Mouse (Mus musculus): ENCODE results near the gene Card6. TPM values are rescaled to one million over a fixed set of nuclear protein-coding genes. Genes with fewer than 3 reads are reported as not detected.

Card6 gene
- polyA plus RNA-seq, 2 experiments: 0.57 to 0.74 TPM

- peaks cover 20 to 26% of the 10 kb centered on the region in 2 experiments for H3K4me1 ChIP-seq (replicated peaks; ENCODE audit: control insufficient read depth in 2 of 2, insufficient read depth in 2 of 2, low read length in 1 of 2)
- no peaks in the 10 kb centered on the region for H3K9me3 ChIP-seq (ENCODE audit: control insufficient read depth, low read length)
- no peak overlapping the region for H3K27ac ChIP-seq
- no peaks in the 10 kb centered on the region for H3K27me3 ChIP-seq (ENCODE audit: control insufficient read depth, insufficient read depth, low read length)
- ATAC-seq (ENCODE audit: insufficient read depth) (no peak), DNase-seq (ENCODE audit: low read depth in 3 of 3, low spot score in 3 of 3) (no peak)
- H3K9ac ChIP-seq (replicated peaks): no peak overlapping the region
- no peak overlapping the region for H3K4me3 ChIP-seq (ENCODE audit: insufficient read depth in 1 of 2, low read depth in 2 of 2, low read length in 2 of 2)
- WGBS (ENCODE audit: insufficient replicate concordance): 77% methylated on average over 12 of the region's 12 CpGs
- no peak overlapping the region for H3K4me2 ChIP-seq (ENCODE audit: low read depth)
- no peak for TF ChIP-seq CTCF (IDR thresholded peaks at IDR 0.05; ENCODE audit: low read depth)
- H3K36me3 ChIP-seq (replicated peaks; ENCODE audit: control insufficient read depth, insufficient read depth, low read depth): peaks cover 10% of the 10 kb centered on the region
Observed at GRCm38 (mm10) chr15:5129111-5129805, 20.9 kb upstream of the Card6 start.

- DNase-seq (ENCODE audit: low read depth in 3 of 3, low spot score in 3 of 3): no peak
- H3K4me3 ChIP-seq (ENCODE audit: insufficient read depth in 1 of 2, low read depth in 2 of 2, low read length in 2 of 2): no peak overlapping the region
- 18% methylated on average over 5 of the region's 5 CpGs for WGBS (ENCODE audit: insufficient replicate concordance)
- no peak overlapping the region; the same call in 1 of the 2 replicates for H3K27ac ChIP-seq
- TF ChIP-seq EP300 (IDR thresholded peaks at IDR 0.05; ENCODE audit: low read depth) (no peak), CTCF (IDR thresholded peaks at IDR 0.05; ENCODE audit: low read depth) (no peak)
- no peaks in the 10 kb centered on the region for H3K9me3 ChIP-seq (ENCODE audit: control insufficient read depth, low read length)
- no peak for ATAC-seq (ENCODE audit: insufficient read depth)
- H3K27me3 ChIP-seq (ENCODE audit: control insufficient read depth, insufficient read depth, low read length): no peaks in the 10 kb centered on the region
- H3K4me1 ChIP-seq (replicated peaks; ENCODE audit: control insufficient read depth in 2 of 2, insufficient read depth in 2 of 2, low read length in 1 of 2): peaks cover 20 to 24% of the 10 kb centered on the region in 2 experiments
- H3K9ac ChIP-seq (replicated peaks): no peak overlapping the region
- no peak overlapping the region for H3K4me2 ChIP-seq (ENCODE audit: low read depth)
- peaks cover 13% of the 10 kb centered on the region for H3K36me3 ChIP-seq (replicated peaks; ENCODE audit: control insufficient read depth, insufficient read depth, low read depth)
Observed at GRCm38 (mm10) chr15:5128176-5128940, 20.0 kb upstream of the Card6 start.

- no peak for ATAC-seq (ENCODE audit: insufficient read depth)
- H3K36me3 ChIP-seq (replicated peaks; ENCODE audit: control insufficient read depth, insufficient read depth, low read depth): peaks cover 18% of the 10 kb centered on the region
- H3K4me2 ChIP-seq (ENCODE audit: low read depth): no peak overlapping the region
- WGBS (ENCODE audit: insufficient replicate concordance): 62% methylated on average over 2 of the region's 2 CpGs
- H3K4me1 ChIP-seq (replicated peaks; ENCODE audit: control insufficient read depth in 2 of 2, insufficient read depth in 2 of 2, low read length in 1 of 2): peaks cover 20 to 22% of the 10 kb centered on the region in 2 experiments
- no peaks in the 10 kb centered on the region for H3K9me3 ChIP-seq (ENCODE audit: control insufficient read depth, low read length)
- no peak for DNase-seq (ENCODE audit: low read depth in 3 of 3, low spot score in 3 of 3)
- no peaks in the 10 kb centered on the region for H3K27me3 ChIP-seq (ENCODE audit: control insufficient read depth, insufficient read depth, low read length)
- TF ChIP-seq EP300 (IDR thresholded peaks at IDR 0.05; ENCODE audit: low read depth): no peak
- TF ChIP-seq CTCF (IDR thresholded peaks at IDR 0.05; ENCODE audit: low read depth): no peak
- no peak overlapping the region for H3K9ac ChIP-seq (replicated peaks)
- no peak overlapping the region for H3K27ac ChIP-seq
- no peak overlapping the region for H3K4me3 ChIP-seq (ENCODE audit: insufficient read depth in 1 of 2, low read depth in 2 of 2, low read length in 2 of 2)
Observed at GRCm38 (mm10) chr15:5127487-5127886, 19.1 kb upstream of the Card6 start.

- DNase-seq (ENCODE audit: low read depth in 3 of 3, low spot score in 3 of 3): no peak
- no peak overlapping the region for H3K4me2 ChIP-seq (ENCODE audit: low read depth)
- H3K27me3 ChIP-seq (ENCODE audit: control insufficient read depth, insufficient read depth, low read length): no peaks in the 10 kb centered on the region
- WGBS (ENCODE audit: insufficient replicate concordance): 48% methylated on average over 3 of the region's 4 CpGs
- no peak overlapping the region; the same call in 1 of the 2 replicates for H3K27ac ChIP-seq
- TF ChIP-seq CTCF (IDR thresholded peaks at IDR 0.05; ENCODE audit: low read depth): no peak
- TF ChIP-seq EP300 (IDR thresholded peaks at IDR 0.05; ENCODE audit: low read depth): no peak
- H3K4me3 ChIP-seq (ENCODE audit: insufficient read depth in 1 of 2, low read depth in 2 of 2, low read length in 2 of 2): no peak overlapping the region
- no peak overlapping the region for H3K9ac ChIP-seq (replicated peaks)
- no peak for ATAC-seq (ENCODE audit: insufficient read depth)
- peaks cover 25% of the 10 kb centered on the region for H3K36me3 ChIP-seq (replicated peaks; ENCODE audit: control insufficient read depth, insufficient read depth, low read depth)
- H3K9me3 ChIP-seq (ENCODE audit: control insufficient read depth, low read length): no peaks in the 10 kb centered on the region
- H3K4me1 ChIP-seq (replicated peaks; ENCODE audit: control insufficient read depth in 2 of 2, insufficient read depth in 2 of 2, low read length in 1 of 2): peaks cover 14 to 17% of the 10 kb centered on the region in 2 experiments
Observed at GRCm38 (mm10) chr15:5126456-5126855, 18.1 kb upstream of the Card6 start.
